Mouse (Mus musculus): ENCODE results near the gene Gm28048. TPM values are rescaled to one million over a fixed set of nuclear protein-coding genes. Genes with fewer than 3 reads are reported as not detected.
A peak's percentile ranks its signal among the peaks of the same experiment; 100 is the strongest.

The Gm28048 gene
- 56.5 and 58.5 TPM in 2 replicates for polyA plus RNA-seq (2012; ENCODE audit: insufficient read depth, insufficient read length, missing spikeins)

DNA sequence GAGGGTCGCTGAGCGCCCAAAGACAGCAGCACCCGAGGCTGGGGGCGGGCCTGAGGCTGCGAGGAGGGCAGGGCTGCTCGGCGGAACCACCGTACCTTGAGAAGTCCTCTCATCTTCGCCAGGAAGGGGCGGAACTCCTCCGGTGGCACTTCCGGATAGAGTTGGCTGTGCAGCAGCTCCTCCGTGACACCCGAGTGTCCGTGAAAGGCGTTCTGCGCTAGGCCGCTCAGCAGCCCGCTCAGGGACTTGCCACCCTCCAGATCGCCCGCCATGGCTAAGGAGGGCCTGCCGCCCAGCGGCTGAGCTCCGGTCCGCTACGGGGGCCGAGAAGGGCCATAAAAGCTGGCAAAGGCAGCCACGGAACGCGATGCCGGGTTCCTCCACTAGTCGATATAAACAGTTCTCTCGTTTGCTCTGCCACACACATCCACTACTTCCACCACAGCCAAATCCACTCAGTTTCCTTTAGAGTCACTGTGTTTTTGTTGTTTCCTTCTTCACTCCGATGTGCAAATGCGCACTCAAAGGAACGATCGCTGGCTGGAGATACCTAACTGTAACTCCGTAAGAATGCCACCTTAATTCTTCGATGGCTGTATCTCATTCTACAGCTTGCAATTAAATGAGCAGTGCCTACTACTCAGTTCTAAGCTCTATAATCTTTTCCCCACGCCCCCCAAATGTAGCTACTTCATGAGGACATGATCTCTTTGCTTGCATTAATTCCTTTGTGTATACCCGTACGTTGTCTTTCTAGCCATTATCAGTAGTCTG lies at the start of gene Gm28048, which contains the start of gene Commd1:
Gene Gm28048 (minus strand): TSS at position 107 of the 774 bp plus-strand sequence.
Gene Commd1 (minus strand): TSS at position 399 of the 774 bp plus-strand sequence.
- H3K4me1 ChIP-seq (ENCODE audit: control insufficient read depth, insufficient read depth, low read length) = peaks cover 18% of the 10 kb centered on the region
- TF ChIP-seq CTCF (IDR thresholded peaks at IDR 0.05; ENCODE audit: low read depth, low read length) (no peak), POLR2A (IDR thresholded peaks at IDR 0.05; ENCODE audit: borderline replicate concordance, low read depth, low read length) (no peak)
- H3K27ac ChIP-seq (ENCODE audit: insufficient read depth, low read depth, low read length) = peak within 1 kb of the TSS; percentile 86
- peak within 1 kb of the TSS; percentile 69 for H3K4me3 ChIP-seq (ENCODE audit: insufficient read depth, low read length)

DNA sequence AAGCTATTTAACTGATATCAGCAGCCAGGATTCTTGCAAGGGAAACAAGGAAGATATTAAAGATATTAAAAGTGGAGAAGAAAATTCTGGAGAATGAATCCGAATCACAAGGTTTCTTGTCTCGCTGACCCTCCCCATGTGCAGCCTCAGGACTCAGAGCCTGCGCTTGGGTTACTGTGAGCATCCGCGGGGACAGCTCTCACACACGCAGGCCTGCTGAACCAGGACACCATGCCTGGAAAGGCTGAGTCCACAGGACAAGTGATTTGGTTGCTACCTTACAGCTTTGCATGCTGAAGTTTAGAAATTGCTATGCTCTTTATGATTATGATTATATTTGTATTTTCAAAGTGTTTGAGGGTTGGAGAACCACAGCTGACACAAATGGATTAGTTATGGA lies 47.5 kb upstream of the Gm28048 start:
- Histone ChIP-seq H3K4me3 (ENCODE audit: insufficient read depth, low read length) (no peak overlapping the region), H3K27ac (ENCODE audit: insufficient read depth, low read depth, low read length) (no peak overlapping the region), H3K4me1 (ENCODE audit: control insufficient read depth, insufficient read depth, low read length) (no peaks in the 10 kb centered on the region)
- TF ChIP-seq CTCF (IDR thresholded peaks at IDR 0.05; ENCODE audit: low read depth, low read length) = no peak
- TF ChIP-seq POLR2A (IDR thresholded peaks at IDR 0.05; ENCODE audit: borderline replicate concordance, low read depth, low read length) = no peak

DNA sequence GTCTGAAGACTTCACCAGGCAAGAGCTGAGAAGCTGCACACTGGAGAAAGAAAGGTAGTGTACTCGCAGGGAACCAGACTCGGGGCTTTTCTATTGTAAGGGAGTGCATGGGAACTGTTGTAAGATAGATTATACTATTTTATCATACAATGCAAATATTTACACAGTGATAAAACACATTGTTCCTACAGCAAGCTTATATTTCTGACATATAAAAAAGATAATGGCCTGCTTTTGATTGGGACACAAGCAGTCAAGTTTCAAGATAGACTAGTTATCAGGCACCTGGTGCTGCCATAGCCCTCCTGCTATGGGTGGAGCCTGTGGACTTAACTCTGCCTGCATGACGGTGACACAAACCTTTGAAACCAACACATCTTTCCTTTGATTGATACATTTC lies 47.1 kb upstream of the Gm28048 start:
- Histone ChIP-seq H3K27ac (ENCODE audit: insufficient read depth, low read depth, low read length) (no peak overlapping the region), H3K4me3 (ENCODE audit: insufficient read depth, low read length) (no peak overlapping the region), H3K4me1 (ENCODE audit: control insufficient read depth, insufficient read depth, low read length) (peaks cover 2% of the 10 kb centered on the region; the same call in 1 of the 2 replicates)
- no peak for TF ChIP-seq CTCF (IDR thresholded peaks at IDR 0.05; ENCODE audit: low read depth, low read length)
- no peak for TF ChIP-seq POLR2A (IDR thresholded peaks at IDR 0.05; ENCODE audit: borderline replicate concordance, low read depth, low read length)

DNA sequence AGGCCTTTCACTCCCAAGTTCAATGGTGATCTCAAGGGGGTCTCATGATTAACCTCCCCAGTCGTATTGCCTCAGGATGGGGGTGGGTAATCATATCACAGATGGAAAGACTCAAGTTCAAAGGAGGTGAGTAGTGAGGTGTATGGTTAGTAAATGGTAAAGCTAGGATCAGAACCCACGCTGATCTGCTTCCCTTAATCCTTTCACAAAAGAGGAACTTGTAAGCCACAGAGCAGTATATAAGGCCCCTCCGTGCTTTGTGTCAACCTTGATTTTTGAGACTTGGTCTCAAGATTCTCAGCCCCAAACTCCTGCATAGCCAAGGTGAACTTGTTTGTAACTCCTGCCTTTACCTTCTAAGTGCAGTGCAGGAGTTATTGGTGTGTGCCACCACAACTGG lies 42.3 kb upstream of the Gm28048 start:
- TF ChIP-seq CTCF (IDR thresholded peaks at IDR 0.05; ENCODE audit: low read depth, low read length) (no peak), POLR2A (IDR thresholded peaks at IDR 0.05; ENCODE audit: borderline replicate concordance, low read depth, low read length) (no peak)

DNA sequence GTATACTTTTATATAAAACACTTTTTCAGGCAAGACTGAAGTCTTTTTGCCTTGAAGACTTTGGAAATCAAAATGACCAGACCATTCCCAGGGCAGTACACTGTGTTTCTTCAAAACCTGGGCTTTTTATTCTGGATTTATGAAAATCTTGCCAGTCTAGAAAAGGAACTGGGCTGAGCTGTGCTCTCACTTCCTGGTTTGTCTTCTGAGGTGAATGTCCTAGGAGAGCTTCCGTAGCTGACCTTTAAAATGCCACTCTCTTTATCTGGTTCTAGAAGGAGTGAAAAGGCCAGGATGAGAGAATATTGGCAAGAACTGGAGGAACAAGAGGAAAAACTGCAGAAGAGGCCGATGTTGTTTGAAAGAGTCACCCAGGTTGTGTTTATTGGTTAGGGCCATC lies 41.3 kb upstream of the Gm28048 start:
- Histone ChIP-seq H3K4me3 (ENCODE audit: insufficient read depth, low read length) (no peak overlapping the region), H3K27ac (ENCODE audit: insufficient read depth, low read depth, low read length) (no peak overlapping the region)
- TF ChIP-seq POLR2A (IDR thresholded peaks at IDR 0.05; ENCODE audit: borderline replicate concordance, low read depth, low read length) = no peak
- no peak for TF ChIP-seq CTCF (IDR thresholded peaks at IDR 0.05; ENCODE audit: low read depth, low read length)

More for the DNA sequence above, 42.3 kb upstream of the Gm28048 start:
- H3K4me1 ChIP-seq (ENCODE audit: control insufficient read depth, insufficient read depth, low read length) = peaks cover 8% of the 10 kb centered on the region
- no peak overlapping the region for H3K4me3 ChIP-seq (ENCODE audit: insufficient read depth, low read length)
- H3K27ac ChIP-seq (ENCODE audit: insufficient read depth, low read depth, low read length) = no peak overlapping the region

DNA sequence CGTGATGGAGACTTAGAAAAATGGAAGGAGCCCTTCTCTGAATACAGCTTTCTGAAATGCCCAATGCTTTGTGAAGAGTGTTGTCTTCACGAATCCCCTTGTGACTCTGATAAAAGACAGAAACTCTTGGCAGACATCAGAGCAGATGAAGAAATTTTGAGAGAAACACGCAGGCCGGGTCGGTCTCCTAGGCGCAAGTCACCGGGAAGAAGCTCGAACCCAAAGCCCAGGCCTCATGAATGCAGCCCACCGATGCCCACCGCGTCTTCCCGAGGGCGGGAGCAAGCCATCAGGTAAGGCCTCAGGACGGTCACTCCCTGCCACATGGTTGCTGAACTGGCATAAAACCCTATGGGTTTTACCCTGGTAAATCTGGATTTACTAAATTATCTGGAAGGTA lies 39.0 kb upstream of the Gm28048 start:
- Histone ChIP-seq H3K27ac (ENCODE audit: insufficient read depth, low read depth, low read length) (no peak overlapping the region), H3K4me1 (ENCODE audit: control insufficient read depth, insufficient read depth, low read length) (peaks cover 8% of the 10 kb centered on the region), H3K4me3 (ENCODE audit: insufficient read depth, low read length) (no peak overlapping the region)
- TF ChIP-seq CTCF (IDR thresholded peaks at IDR 0.05; ENCODE audit: low read depth, low read length) = no peak
- no peak for TF ChIP-seq POLR2A (IDR thresholded peaks at IDR 0.05; ENCODE audit: borderline replicate concordance, low read depth, low read length)

More for the DNA sequence above, 41.3 kb upstream of the Gm28048 start:
- peaks cover 8% of the 10 kb centered on the region for H3K4me1 ChIP-seq (ENCODE audit: control insufficient read depth, insufficient read depth, low read length)

DNA sequence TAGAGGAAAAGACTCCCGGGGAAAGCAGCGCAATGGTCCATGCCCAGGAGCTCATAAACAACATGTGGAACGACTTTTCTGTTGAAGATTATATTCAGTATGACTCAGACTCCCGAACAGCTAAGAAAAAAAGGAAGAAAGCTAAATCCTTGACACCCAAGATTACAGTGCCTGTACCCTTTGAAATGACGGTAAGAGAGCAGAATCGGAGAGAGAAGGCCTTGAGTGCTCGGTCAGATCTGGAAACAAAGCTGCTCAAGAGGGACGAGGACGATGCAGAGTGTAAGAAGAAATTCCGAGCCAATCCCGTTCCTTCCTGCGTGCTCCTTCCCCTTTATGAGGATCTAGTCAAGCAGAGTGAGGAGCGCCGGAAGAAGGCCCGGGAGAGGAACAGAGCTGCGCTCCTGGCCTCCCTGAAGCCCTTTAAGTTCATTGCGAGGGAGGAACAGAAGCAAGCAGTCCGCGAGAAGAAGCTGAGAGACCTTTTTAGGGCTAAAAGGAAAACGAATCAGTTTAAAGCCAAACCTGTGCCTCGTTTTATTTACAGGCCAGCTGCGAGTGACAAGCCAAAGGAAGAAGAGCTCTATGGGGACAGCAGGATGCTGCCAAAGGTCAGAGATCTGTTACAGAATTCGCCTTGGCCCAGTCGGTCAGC lies 38.4 kb upstream of the Gm28048 start:
- Histone ChIP-seq H3K27ac (ENCODE audit: insufficient read depth, low read depth, low read length) (no peak overlapping the region), H3K4me1 (ENCODE audit: control insufficient read depth, insufficient read depth, low read length) (peaks cover 8% of the 10 kb centered on the region), H3K4me3 (ENCODE audit: insufficient read depth, low read length) (no peak overlapping the region)
- no peak for TF ChIP-seq POLR2A (IDR thresholded peaks at IDR 0.05; ENCODE audit: borderline replicate concordance, low read depth, low read length)
- no peak for TF ChIP-seq CTCF (IDR thresholded peaks at IDR 0.05; ENCODE audit: low read depth, low read length)

DNA sequence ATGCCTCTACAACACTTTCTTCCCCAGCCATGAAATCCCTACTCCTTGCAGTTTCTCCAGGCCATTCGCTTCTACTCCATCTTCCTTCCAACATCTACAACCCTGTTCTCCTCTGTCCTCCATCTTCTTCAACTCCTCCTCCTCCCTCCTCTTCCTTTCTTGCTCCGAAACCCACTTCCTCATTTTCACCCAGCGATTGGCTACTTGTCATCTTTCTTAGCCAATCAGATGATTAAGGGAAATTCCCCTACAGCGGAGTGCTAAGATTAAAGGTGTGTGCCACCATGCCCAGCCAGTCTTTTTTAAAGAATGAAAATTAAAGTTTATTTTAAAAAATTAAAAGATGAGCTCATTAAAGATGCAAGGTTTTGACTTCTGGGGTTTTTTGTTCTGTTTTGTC lies 36.1 kb upstream of the Gm28048 start:
- no peak overlapping the region for H3K27ac ChIP-seq (ENCODE audit: insufficient read depth, low read depth, low read length)
- TF ChIP-seq CTCF (IDR thresholded peaks at IDR 0.05; ENCODE audit: low read depth, low read length) (no peak), POLR2A (IDR thresholded peaks at IDR 0.05; ENCODE audit: borderline replicate concordance, low read depth, low read length) (no peak)
- peaks cover 3% of the 10 kb centered on the region for H3K4me1 ChIP-seq (ENCODE audit: control insufficient read depth, insufficient read depth, low read length)
- H3K4me3 ChIP-seq (ENCODE audit: insufficient read depth, low read length) = no peak overlapping the region

DNA sequence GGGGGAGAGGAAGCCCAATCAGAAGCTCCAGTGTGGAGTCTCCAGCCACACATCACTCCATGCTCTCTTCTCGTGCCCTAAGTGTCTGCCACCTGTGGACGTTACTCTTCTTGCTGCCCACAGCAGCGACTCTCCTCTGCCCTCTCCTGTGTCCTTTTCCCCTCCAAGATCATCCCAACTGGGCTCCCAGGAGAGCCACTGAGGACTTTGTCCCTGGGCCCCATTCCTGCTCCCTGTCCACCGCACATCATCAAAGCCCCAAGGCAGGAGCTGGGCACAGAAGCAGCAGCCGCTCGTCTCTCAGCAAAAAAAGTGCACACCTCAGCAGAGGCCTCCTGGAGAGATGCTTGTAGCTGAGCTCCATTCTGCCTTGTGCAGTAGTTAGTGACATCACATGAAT lies 33.1 kb upstream of the Gm28048 start:
- no peak overlapping the region for H3K27ac ChIP-seq (ENCODE audit: insufficient read depth, low read depth, low read length)
- TF ChIP-seq POLR2A (IDR thresholded peaks at IDR 0.05; ENCODE audit: borderline replicate concordance, low read depth, low read length) (no peak), CTCF (IDR thresholded peaks at IDR 0.05; ENCODE audit: low read depth, low read length) (no peak)
- no peaks in the 10 kb centered on the region for H3K4me1 ChIP-seq (ENCODE audit: control insufficient read depth, insufficient read depth, low read length)
- no peak overlapping the region for H3K4me3 ChIP-seq (ENCODE audit: insufficient read depth, low read length)
